Comparison of ENCODE assay signal across 13 mouse cellular contexts in genomic region chr3:32644751-32645150, GRCm38 (mm10).
"Had no signal": no experiment of that assay in that cellular context is flagged by ENCODE, and none has a peak within 500 bp of the region (broad histone marks: within the 10 kb centered on the region; RNA-seq: fewer than 3 reads in every experiment).

No protein-coding gene starts in this region.

- DNase-seq: cerebellum, postnatal 10 days; cerebellum, postnatal 14 days; cerebellum, postnatal 25 days; cerebellum, postnatal 36 days; embryo, embryonic 11 days; forebrain, postnatal 0 days; gastrocnemius, adult 2 months; gastrocnemius, postnatal 10 days; gastrocnemius, postnatal 14 days; gastrocnemius, postnatal 25 days; gastrocnemius, postnatal 36 days; heart, adult 18-20 months; heart, adult 2 months had no signal
